Mouse (Mus musculus) limb, embryonic 10.5 days (tissue): ENCODE results near the gene Stk17b. TPM values are rescaled to one million over a fixed set of nuclear protein-coding genes. Genes with fewer than 3 reads are reported as not detected.
A peak's percentile ranks its signal among the peaks of the same experiment; 100 is the strongest.

Source experiments
- DNase-seq: peaks from one replicate; pipeline ENCODE4 v3.0.0-alpha.2; 2017; ENCODE audit warnings: low spot score
- H3K27ac ChIP-seq: fragments of 300-500 bp; sonication (generic); 2 replicates; pipeline ENCODE4 v1.5.1; 2016; ENCODE audit warnings: mild to moderate bottlenecking
- H3K27me3 ChIP-seq: fragments of 300-500 bp; sonication (generic); 2 replicates; pipeline ENCODE4 v1.6.1; 2016; ENCODE audit warnings: low read depth, mild to moderate bottlenecking; ENCODE audit not compliant: poor library complexity, severe bottlenecking
- H3K36me3 ChIP-seq: fragments of 300-500 bp; sonication (generic); 2 replicates; pipeline ENCODE4 v1.6.1; 2016; ENCODE audit warnings: mild to moderate bottlenecking, moderate library complexity
- H3K4me1 ChIP-seq: fragments of 300-500 bp; sonication (generic); 2 replicates; pipeline ENCODE4 v1.6.1; 2016
- H3K4me3 ChIP-seq: fragments of 300-500 bp; sonication (generic); 2 replicates; pipeline ENCODE4 v1.5.1; 2016; ENCODE audit warnings: mild to moderate bottlenecking, moderate library complexity
- H3K9me3 ChIP-seq: fragments of 300-500 bp; sonication (generic); replicated peaks from 2 replicates; pipeline ENCODE4 v1.6.1; 2016; ENCODE audit warnings: mild to moderate bottlenecking
- WGBS: fragments of 180-500 bp; shearing (Covaris S2); methylation state at CpG from one replicate; pipeline ENCODE4 v1.1.7; 2016; 5-methylcytosine and 5-hydroxymethylcytosine counted together
- polyA plus RNA-seq: library from polyadenylated mRNA; unstranded; fragments of >200 nt; fragmentation: Nextera tagmentation; extraction: Ambion mirVana; gene quantifications from 2 replicates; pipeline ENCODE4 v1.2.1, GENCODE M21; 2016

Gene Stk17b
- polyA plus RNA-seq, 1 experiment from 2014 or later = 7.8 TPM

- WGBS = 79% methylated on average over 2 of the region's 2 CpGs
- Histone ChIP-seq H3K4me1 (no peaks in the 10 kb centered on the region), H3K9me3 (no peaks in the 10 kb centered on the region), H3K27ac (no peak overlapping the region), H3K4me3 (no peak overlapping the region), H3K27me3 (no peaks in the 10 kb centered on the region), H3K36me3 (no peaks in the 10 kb centered on the region)
- DNase-seq = no peak
These were observed 23.2 kb upstream of the Stk17b start for GRCm38 (mm10) chr1:53808229-53808628.

GRCm38 (mm10) chr1:53797811-53798210 is 12.8 kb upstream of the Stk17b start:
- Histone ChIP-seq H3K27ac (no peak overlapping the region), H3K27me3 (no peaks in the 10 kb centered on the region), H3K4me1 (no peaks in the 10 kb centered on the region), H3K9me3 (no peaks in the 10 kb centered on the region), H3K4me3 (no peak overlapping the region), H3K36me3 (no peaks in the 10 kb centered on the region)
- DNase-seq = no peak
- WGBS = 82% methylated on average over 3 of the region's 3 CpGs

DNA sequence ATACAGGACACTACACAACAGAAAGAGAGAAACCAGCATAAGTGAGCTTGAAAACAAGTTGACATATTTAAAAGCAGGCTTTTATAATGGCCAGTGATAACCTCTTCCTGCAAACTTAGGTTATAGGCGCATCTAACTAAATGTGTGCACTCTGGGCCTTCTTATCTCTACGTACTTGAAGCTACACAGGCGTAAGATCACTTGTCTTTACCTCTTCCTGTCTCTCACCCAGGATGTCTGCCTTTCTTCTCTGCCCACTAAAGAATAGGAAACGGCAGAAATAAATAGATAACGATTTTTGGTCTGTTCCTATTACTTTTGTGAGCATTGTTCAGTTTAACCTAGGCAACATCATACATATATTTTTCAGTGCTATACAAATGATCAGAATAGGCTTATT is 12.1 kb upstream of the Stk17b start:
- Histone ChIP-seq H3K9me3 (no peaks in the 10 kb centered on the region), H3K27me3 (no peaks in the 10 kb centered on the region), H3K4me1 (no peaks in the 10 kb centered on the region), H3K27ac (no peak overlapping the region), H3K4me3 (no peak overlapping the region), H3K36me3 (no peaks in the 10 kb centered on the region)
- DNase-seq = no peak
- 85% methylated on average over 5 of the region's 5 CpGs for WGBS

- WGBS = 91% methylated on average over 6 of the region's 6 CpGs
- H3K36me3 ChIP-seq = no peaks in the 10 kb centered on the region
- H3K4me1 ChIP-seq = no peaks in the 10 kb centered on the region
- no peak overlapping the region for H3K4me3 ChIP-seq
- H3K27me3 ChIP-seq = no peaks in the 10 kb centered on the region
- no peak overlapping the region for H3K27ac ChIP-seq
- no peaks in the 10 kb centered on the region for H3K9me3 ChIP-seq
- no peak for DNase-seq
These were observed 11.2 kb upstream of the Stk17b start for GRCm38 (mm10) chr1:53796271-53796670.

- DNase-seq = no peak
- WGBS = 67% methylated on average over 4 of the region's 4 CpGs
- no peaks in the 10 kb centered on the region for H3K9me3 ChIP-seq
- H3K36me3 ChIP-seq = no peaks in the 10 kb centered on the region
- no peaks in the 10 kb centered on the region for H3K4me1 ChIP-seq
- H3K27me3 ChIP-seq = no peaks in the 10 kb centered on the region
- no peak overlapping the region for H3K27ac ChIP-seq
- no peak overlapping the region for H3K4me3 ChIP-seq
These were observed 10.6 kb upstream of the Stk17b start for GRCm38 (mm10) chr1:53795591-53795990.

DNA sequence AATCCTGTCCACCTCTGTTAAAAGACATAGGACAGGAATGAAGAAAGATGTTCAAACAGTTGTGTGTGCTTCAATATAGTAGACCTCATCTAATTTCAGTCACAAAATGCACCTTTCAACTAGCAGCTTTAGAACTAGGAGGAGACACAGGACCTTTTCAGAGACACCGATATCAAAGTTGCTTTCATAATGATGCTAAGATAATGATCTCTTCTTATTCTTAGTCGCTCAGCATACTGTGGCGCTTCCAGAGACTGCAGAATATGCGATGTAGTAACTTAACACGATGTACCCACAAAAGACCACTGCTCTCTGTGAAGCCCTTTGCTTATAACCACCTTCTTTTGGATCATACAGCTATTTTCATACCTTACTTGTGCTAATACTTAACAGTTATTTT is 10.1 kb upstream of the Stk17b start:
- no peaks in the 10 kb centered on the region for H3K36me3 ChIP-seq
- no peaks in the 10 kb centered on the region for H3K27me3 ChIP-seq
- H3K9me3 ChIP-seq = no peaks in the 10 kb centered on the region
- no peak overlapping the region for H3K27ac ChIP-seq
- WGBS = 95% methylated on average over 5 of the region's 5 CpGs
- H3K4me3 ChIP-seq = no peak overlapping the region
- H3K4me1 ChIP-seq = no peaks in the 10 kb centered on the region
- no peak for DNase-seq

DNA sequence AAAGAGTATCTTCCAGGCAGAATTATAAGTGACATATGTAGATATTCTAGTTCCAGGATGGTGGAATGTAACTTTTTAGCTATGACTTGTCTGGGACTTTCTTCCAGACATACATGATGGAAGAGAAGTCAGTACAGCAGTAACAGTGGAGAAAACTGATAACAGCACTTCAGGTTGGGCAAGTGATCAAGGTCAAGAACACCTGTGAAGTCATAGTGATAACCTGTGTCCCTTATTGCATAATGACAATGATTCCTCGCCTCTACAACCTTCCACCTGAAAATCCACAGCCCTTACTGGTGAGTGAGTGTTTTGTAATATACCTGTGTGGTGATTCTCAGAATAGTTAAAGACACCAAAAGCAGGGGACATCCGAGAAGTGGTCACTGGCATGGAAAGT is 9.3 kb upstream of the Stk17b start:
- no peaks in the 10 kb centered on the region for H3K4me1 ChIP-seq
- DNase-seq = no peak
- H3K27ac ChIP-seq = no peak overlapping the region
- no peak overlapping the region for H3K4me3 ChIP-seq
- no peaks in the 10 kb centered on the region for H3K36me3 ChIP-seq
- H3K27me3 ChIP-seq = no peaks in the 10 kb centered on the region
- no peaks in the 10 kb centered on the region for H3K9me3 ChIP-seq
- WGBS = 83% methylated on average over 2 of the region's 2 CpGs

GRCm38 (mm10) chr1:53791343-53791742 is 6.3 kb upstream of the Stk17b start:
- Histone ChIP-seq H3K9me3 (no peaks in the 10 kb centered on the region), H3K4me3 (no peak overlapping the region), H3K4me1 (no peaks in the 10 kb centered on the region), H3K27me3 (no peaks in the 10 kb centered on the region), H3K36me3 (no peaks in the 10 kb centered on the region), H3K27ac (no peak overlapping the region)
- no peak for DNase-seq
- WGBS = 95% methylated on average over 2 of the region's 2 CpGs

GRCm38 (mm10) chr1:53784291-53784720 is 718 bp downstream of the Stk17b start:
- Histone ChIP-seq H3K4me3 (peak overlapping the region; percentile 86), H3K9me3 (no peaks in the 10 kb centered on the region), H3K27me3 (no peaks in the 10 kb centered on the region), H3K27ac (peak overlapping the region; percentile 92), H3K4me1 (0 out of 2 replicates have a peak, but pooled peaks cover 2% of the 10 kb centered on the region), H3K36me3 (no peaks in the 10 kb centered on the region)
- no peak for DNase-seq
- under 1% methylated on average over 17 of the region's 17 CpGs for WGBS

DNA sequence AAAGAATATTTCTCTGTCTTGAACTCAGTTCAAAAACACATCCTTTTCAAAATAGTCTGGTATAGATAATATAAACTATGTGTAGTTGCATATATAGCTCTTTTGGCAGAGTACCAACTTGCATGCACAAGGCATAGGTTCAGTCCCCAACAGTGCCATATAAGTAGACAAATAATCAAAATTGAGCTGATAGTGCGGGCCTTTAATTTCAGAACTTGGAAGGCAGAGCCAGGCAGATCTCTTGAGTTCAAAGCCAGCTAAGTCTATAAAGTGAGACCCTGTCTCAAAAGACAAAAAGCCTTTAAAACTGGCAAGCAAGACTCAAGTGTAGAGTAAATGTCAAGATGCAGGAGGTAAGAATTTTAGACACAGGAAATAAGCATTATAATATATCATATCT is 2.1 kb downstream of the Stk17b start:
- WGBS = 98% methylated on average over 1 of the region's 1 CpGs
- Histone ChIP-seq H3K4me3 (no peak overlapping the region), H3K27me3 (no peaks in the 10 kb centered on the region), H3K9me3 (no peaks in the 10 kb centered on the region), H3K36me3 (no peaks in the 10 kb centered on the region), H3K27ac (no peak overlapping the region), H3K4me1 (0 out of 2 replicates have a peak, but pooled peaks cover 2% of the 10 kb centered on the region)
- DNase-seq = no peak

DNA sequence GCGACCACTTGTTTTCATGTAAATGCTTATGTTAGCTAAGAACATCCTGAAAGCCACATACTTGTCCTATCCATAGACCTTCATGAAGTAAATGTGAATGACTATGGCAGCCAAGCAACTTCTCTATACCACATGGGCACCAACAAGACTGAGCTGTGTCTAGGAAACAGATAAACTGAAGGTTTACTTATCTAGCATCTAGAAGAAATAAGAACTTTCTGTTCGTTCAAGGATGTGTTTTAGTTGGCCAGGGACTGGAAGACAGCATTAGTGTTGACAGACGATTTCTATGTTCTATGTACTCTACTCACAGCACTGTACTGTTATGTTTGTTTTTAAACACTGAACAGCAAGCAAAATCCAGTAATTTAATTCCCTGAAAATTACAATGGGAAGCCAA is 2.9 kb downstream of the Stk17b start:
- Histone ChIP-seq H3K4me3 (no peak overlapping the region), H3K4me1 (0 out of 2 replicates have a peak, but pooled peaks cover 2% of the 10 kb centered on the region), H3K27ac (no peak overlapping the region), H3K36me3 (no peaks in the 10 kb centered on the region), H3K9me3 (no peaks in the 10 kb centered on the region), H3K27me3 (no peaks in the 10 kb centered on the region)
- no peak for DNase-seq
- 88% methylated on average over 3 of the region's 3 CpGs for WGBS

DNA sequence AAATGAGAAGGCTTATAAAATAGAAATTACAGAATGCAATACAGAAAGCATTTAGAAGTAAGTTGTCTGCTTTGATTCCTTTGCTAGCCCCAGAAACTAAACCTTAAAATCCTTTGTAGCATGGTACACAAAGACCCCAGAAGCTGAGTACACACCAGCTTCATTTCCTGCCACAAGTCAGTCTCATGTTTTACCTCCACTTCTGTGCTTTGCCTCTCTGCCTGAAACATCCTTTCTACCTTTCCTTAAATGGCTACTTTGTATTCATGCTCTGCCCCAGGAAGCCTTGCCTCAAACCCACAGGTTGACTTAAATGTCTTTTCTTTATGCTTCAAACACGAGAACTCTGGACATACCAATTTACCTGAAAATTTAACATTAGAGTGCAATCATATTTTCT is 3.7 kb downstream of the Stk17b start:
- Histone ChIP-seq H3K27me3 (no peaks in the 10 kb centered on the region), H3K36me3 (no peaks in the 10 kb centered on the region), H3K27ac (no peak overlapping the region), H3K9me3 (no peaks in the 10 kb centered on the region), H3K4me1 (0 out of 2 replicates have a peak, but pooled peaks cover 2% of the 10 kb centered on the region), H3K4me3 (no peak overlapping the region)
- DNase-seq = no peak
- WGBS = 88% methylated on average over 1 of the region's 1 CpGs

GRCm38 (mm10) chr1:53776176-53776905 is 8.7 kb downstream of the Stk17b start:
- H3K9me3 ChIP-seq = no peaks in the 10 kb centered on the region
- H3K36me3 ChIP-seq = no peaks in the 10 kb centered on the region
- DNase-seq = no peak
- H3K4me1 ChIP-seq = no peaks in the 10 kb centered on the region
- H3K27me3 ChIP-seq = no peaks in the 10 kb centered on the region
- WGBS = 95% methylated on average over 7 of the region's 7 CpGs
- no peak overlapping the region for H3K27ac ChIP-seq
- H3K4me3 ChIP-seq = no peak overlapping the region

DNA sequence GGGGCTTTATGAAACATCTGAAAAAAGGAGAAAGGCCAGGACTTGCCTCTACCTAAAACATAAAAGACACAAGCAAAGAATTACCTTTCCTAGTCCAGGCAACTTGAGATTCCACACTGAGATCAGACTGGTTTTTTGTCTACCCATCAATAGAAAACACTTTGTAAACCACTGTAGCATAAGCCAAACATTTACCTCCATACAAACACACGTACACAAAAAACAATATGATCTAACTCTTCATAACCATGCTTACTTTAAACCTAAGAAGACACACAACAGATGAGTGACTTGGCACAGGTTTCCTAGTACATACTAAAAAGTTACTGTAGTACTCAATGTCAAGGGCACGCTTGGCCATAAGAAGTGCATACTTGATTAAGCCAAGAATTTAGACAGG is 9.5 kb downstream of the Stk17b start:
- no peak for DNase-seq
- Histone ChIP-seq H3K4me1 (no peaks in the 10 kb centered on the region), H3K27me3 (no peaks in the 10 kb centered on the region), H3K27ac (no peak overlapping the region), H3K9me3 (no peaks in the 10 kb centered on the region), H3K4me3 (no peak overlapping the region), H3K36me3 (no peaks in the 10 kb centered on the region)
- WGBS = 94% methylated on average over 2 of the region's 2 CpGs
